Mouse (Mus musculus): Measurements from ENCODE around the gene Parp2. TPM values are rescaled to one million over a fixed set of nuclear protein-coding genes. Genes with fewer than 3 reads are reported as not detected.

Parp2 gene
- polyA plus RNA-seq, 1 experiment from 2014 or later: 65.0 TPM

Other genes starting within 250 kb of the Parp2 start
- not detected in 2 replicates for gene Olfr744, start 193.0 kb upstream of the Parp2 start, polyA plus RNA-seq (2015; fragmentation: Nextera tagmentation; extraction: Ambion mirVana)
- not detected in 2 replicates for gene Olfr745, start 168.5 kb upstream of the Parp2 start, polyA plus RNA-seq (2015; fragmentation: Nextera tagmentation; extraction: Ambion mirVana)
- not detected in 2 replicates for gene Olfr746, start 160.8 kb upstream of the Parp2 start, polyA plus RNA-seq (2015; fragmentation: Nextera tagmentation; extraction: Ambion mirVana)
- gene Olfr747, start 114.6 kb upstream of the Parp2 start, polyA plus RNA-seq (2015; fragmentation: Nextera tagmentation; extraction: Ambion mirVana): not detected in 2 replicates
- not detected in 2 replicates for gene Olfr748, start 100.5 kb upstream of the Parp2 start, polyA plus RNA-seq (2015; fragmentation: Nextera tagmentation; extraction: Ambion mirVana)
- not detected in 2 replicates for gene Olfr749, start 62.7 kb upstream of the Parp2 start, polyA plus RNA-seq (2015; fragmentation: Nextera tagmentation; extraction: Ambion mirVana)
- 128 and 130 TPM in 2 replicates for gene Ttc5, start 22.3 kb upstream of the Parp2 start, polyA plus RNA-seq (2015; fragmentation: Nextera tagmentation; extraction: Ambion mirVana)
- not detected in 2 replicates for gene Ccnb1ip1, start 109 bp upstream of the Parp2 start, polyA plus RNA-seq (2015; fragmentation: Nextera tagmentation; extraction: Ambion mirVana)
- 1.9 and 3.5 TPM in 2 replicates for gene Tep1, start 62.7 kb downstream of the Parp2 start, polyA plus RNA-seq (2015; fragmentation: Nextera tagmentation; extraction: Ambion mirVana)
- gene Klhl33, start 89.7 kb downstream of the Parp2 start, polyA plus RNA-seq (2015; fragmentation: Nextera tagmentation; extraction: Ambion mirVana): 0.12 and 0.29 TPM in 2 replicates
- gene Osgep, start 117.1 kb downstream of the Parp2 start, polyA plus RNA-seq (2015; fragmentation: Nextera tagmentation; extraction: Ambion mirVana): 150 and 164 TPM in 2 replicates
- gene Apex1, start 117.1 kb downstream of the Parp2 start, polyA plus RNA-seq (2015; fragmentation: Nextera tagmentation; extraction: Ambion mirVana): 355 and 364 TPM in 2 replicates
- gene Pip4p1, start 123.0 kb downstream of the Parp2 start, polyA plus RNA-seq (2015; fragmentation: Nextera tagmentation; extraction: Ambion mirVana): 73.7 and 76.9 TPM in 2 replicates
- 33.2 and 35.4 TPM in 2 replicates for gene Pnp, start 123.2 kb downstream of the Parp2 start, polyA plus RNA-seq (2015; fragmentation: Nextera tagmentation; extraction: Ambion mirVana)
- not detected in 2 replicates for gene Gm49342, start 136.7 kb downstream of the Parp2 start, polyA plus RNA-seq (2015; fragmentation: Nextera tagmentation; extraction: Ambion mirVana)
- gene Pnp2, start 148.2 kb downstream of the Parp2 start, polyA plus RNA-seq (2015; fragmentation: Nextera tagmentation; extraction: Ambion mirVana): 0.52 TPM in 1 of 2 replicates, not detected in the other
- not detected in 2 replicates for gene Rnase10, start 199.9 kb downstream of the Parp2 start, polyA plus RNA-seq (2015; fragmentation: Nextera tagmentation; extraction: Ambion mirVana)
- gene Rnase9, start 234.0 kb downstream of the Parp2 start, polyA plus RNA-seq (2015; fragmentation: Nextera tagmentation; extraction: Ambion mirVana): not detected in 2 replicates
- gene Rnase11, start 242.3 kb downstream of the Parp2 start, polyA plus RNA-seq (2015; fragmentation: Nextera tagmentation; extraction: Ambion mirVana): not detected in 2 replicates
- not detected in 2 replicates for gene Rnase12, start 249.8 kb downstream of the Parp2 start, polyA plus RNA-seq (2015; fragmentation: Nextera tagmentation; extraction: Ambion mirVana)